Mouse (Mus musculus) heart, postnatal 14 days (tissue): ENCODE results near the gene Engase. TPM values are rescaled to one million over a fixed set of nuclear protein-coding genes. Genes with fewer than 3 reads are reported as not detected.

Source experiments
- DNase-seq, 2 experiments: peaks; one replicate each; pipeline ENCODE4 v3.0.0; 2021 to 2022
- intact Hi-C: fragments of 180-260 bp; cut with DNase I; formaldehyde crosslinking; loops from one replicate; pipeline ENCODE4 v1.15.1; 2025
- long read RNA-seq, 2 experiments: library from polyadenylated mRNA; stranded (forward); transcript quantifications; one replicate each; pipeline ENCODE4 v2.0.0; 2021
- total RNA-seq, 2 experiments: library from RNA; stranded (reverse); gene quantifications; 2 replicates each; pipeline ENCODE4 v1.2.3; 2021

The Engase gene
- total RNA-seq: 1 to 10 TPM; 5.2 to 8.4 TPM
- long read RNA-seq, experiment 1, full-length matches to known transcripts: 9 of 11 reads
- long read RNA-seq, experiment 1, partial matches to known transcripts: 0 of 11 reads
- long read RNA-seq, experiment 1, other reads (novel, unspliced or antisense): 2 of 11 reads
- long read RNA-seq, experiment 2, full-length matches to known transcripts: 6 of 9 reads
- long read RNA-seq, experiment 2, partial matches to known transcripts: 0 of 9 reads
- long read RNA-seq, experiment 2, other reads (novel, unspliced or antisense): 3 of 9 reads

GRCm38 (mm10) chr11:118476396-118477373 is at the start of gene Engase:
Gene Engase, plus strand, starts transcription at chr11:118476829.
- peak; percentile 95 to 96 for DNase-seq
- intact Hi-C loops: no loop called here

GRCm38 (mm10) chr11:118427266-118427779 is 49.3 kb upstream of the Engase start:
- DNase-seq: no peak
- intact Hi-C loops: no loop called here

GRCm38 (mm10) chr11:118427986-118428385 is 48.6 kb upstream of the Engase start, which contains the start of gene C1qtnf1:
Gene C1qtnf1, plus strand, starts transcription at chr11:118428203.
- DNase-seq: peak; percentile 46 to 54
- intact Hi-C loops: no loop called here

- peak; percentile 46 to 58 for DNase-seq
- intact Hi-C loops: no loop called here
Observed at GRCm38 (mm10) chr11:118428460-118428868, 48.2 kb upstream of the Engase start.

- intact Hi-C loops: no loop called here
- peak; percentile 51 for DNase-seq
Observed at GRCm38 (mm10) chr11:118428944-118429709, 47.5 kb upstream of the Engase start.

- no peak for DNase-seq
- intact Hi-C loops: no loop called here
Observed at GRCm38 (mm10) chr11:118430291-118430885, 46.2 kb upstream of the Engase start.

- intact Hi-C loops: no loop called here
- DNase-seq: peak in 1 of 2 experiments; percentile 31
Observed at GRCm38 (mm10) chr11:118431100-118431948, 45.3 kb upstream of the Engase start.

GRCm38 (mm10) chr11:118433398-118433868 is 43.2 kb upstream of the Engase start:
- DNase-seq: peak in 1 of 2 experiments; percentile 46
- intact Hi-C loops: no loop called here

GRCm38 (mm10) chr11:118434093-118434492 is 42.5 kb upstream of the Engase start:
- DNase-seq: no peak
- intact Hi-C loops: no loop called here

GRCm38 (mm10) chr11:118436471-118436935 is 40.1 kb upstream of the Engase start:
- intact Hi-C loops: no loop called here
- no peak for DNase-seq

- DNase-seq: no peak
- intact Hi-C loops: no loop called here
Observed at GRCm38 (mm10) chr11:118438665-118439414, 37.8 kb upstream of the Engase start.

GRCm38 (mm10) chr11:118442691-118443090 is 33.9 kb upstream of the Engase start:
- intact Hi-C loops: loop anchor here (1.0 kb wide), 1 partner anchor 19 kb away; no protein-coding TSS in a partner anchor
- no peak for DNase-seq

GRCm38 (mm10) chr11:118443201-118443970 is 33.2 kb upstream of the Engase start:
- intact Hi-C loops: loop anchor here (1.0 kb wide), 1 partner anchor 20 kb away; no protein-coding TSS in a partner anchor
- DNase-seq: peak; percentile 81 to 89

- intact Hi-C loops: loop anchor here (1.0 to 2.0 kb wide), 2 partner anchors 45 to 293 kb away; no protein-coding TSS in a partner anchor
- DNase-seq: peak; percentile 80 to 85
Observed at GRCm38 (mm10) chr11:118445843-118446242, 30.8 kb upstream of the Engase start.

- intact Hi-C loops: loop anchor here (2.0 kb wide), 1 partner anchor 291 kb away; no protein-coding TSS in a partner anchor
- DNase-seq: no peak
Observed at GRCm38 (mm10) chr11:118447346-118447745, 29.3 kb upstream of the Engase start.

- intact Hi-C loops: no loop called here
- DNase-seq: peak; percentile 72 to 77
Observed at GRCm38 (mm10) chr11:118448385-118448784, 28.2 kb upstream of the Engase start.

- intact Hi-C loops: no loop called here
- DNase-seq: no peak
Observed at GRCm38 (mm10) chr11:118451211-118451610, 25.4 kb upstream of the Engase start.
